Mouse (Mus musculus) neural tube, embryonic 12.5 days (tissue): ENCODE data around the gene Kcnk5. TPM values are rescaled to one million over a fixed set of nuclear protein-coding genes. Genes with fewer than 3 reads are reported as not detected.

Experiments
- ATAC-seq: fragments of 200-750 bp; cut with Nextera tagmentation; 2 replicates; pipeline ENCODE4 v1.8.0; 2017; ENCODE audit warnings: low read depth, mild to moderate bottlenecking, moderate TSS enrichment, moderate library complexity; ENCODE audit not compliant: low FRiP score
- H3K27ac ChIP-seq: fragments of 300-500 bp; sonication (generic); 2 replicates; pipeline ENCODE4 v1.5.1; 2016
- H3K27me3 ChIP-seq: fragments of 300-500 bp; sonication (generic); replicated peaks from 2 replicates; pipeline ENCODE4 v1.6.1; 2016; ENCODE audit warnings: mild to moderate bottlenecking
- H3K36me3 ChIP-seq: fragments of 300-500 bp; sonication (generic); 2 replicates; pipeline ENCODE4 v1.6.1; 2016; ENCODE audit warnings: mild to moderate bottlenecking
- H3K4me1 ChIP-seq: fragments of 300-500 bp; sonication (generic); 2 replicates; pipeline ENCODE4 v1.6.1; 2016
- H3K4me2 ChIP-seq: fragments of 300-500 bp; sonication (generic); replicated peaks from 2 replicates; pipeline ENCODE4 v1.6.1; 2016; ENCODE audit warnings: mild to moderate bottlenecking
- H3K4me3 ChIP-seq: fragments of 300-500 bp; sonication (generic); 2 replicates; pipeline ENCODE4 v1.5.1; 2016
- H3K9ac ChIP-seq: fragments of 300-500 bp; sonication (generic); 2 replicates; pipeline ENCODE4 v1.6.1; 2016; ENCODE audit warnings: mild to moderate bottlenecking
- H3K9me3 ChIP-seq: fragments of 300-500 bp; sonication (generic); 2 replicates; pipeline ENCODE4 v1.6.1; 2016; ENCODE audit warnings: mild to moderate bottlenecking
- WGBS: fragments of 180-500 bp; shearing (Covaris S2); methylation state at CpG from one replicate; pipeline ENCODE4 v1.1.7; 2016; 5-methylcytosine and 5-hydroxymethylcytosine counted together
- polyA plus RNA-seq: library from polyadenylated mRNA; unstranded; fragments of >200 nt; fragmentation: Nextera tagmentation; extraction: Ambion mirVana; gene quantifications from 2 replicates; pipeline ENCODE4 v1.2.1, GENCODE M21; 2016

The Kcnk5 gene
- polyA plus RNA-seq, 1 experiment from 2014 or later = 8.4 TPM

GRCm38 (mm10) chr14:20128162-20128561, 53.4 kb downstream of the Kcnk5 start:
- Histone ChIP-seq H3K27ac (no peak overlapping the region), H3K36me3 (no peaks in the 10 kb centered on the region), H3K4me3 (no peak overlapping the region), H3K9me3 (no peaks in the 10 kb centered on the region), H3K4me1 (no peaks in the 10 kb centered on the region), H3K9ac (no peak overlapping the region), H3K4me2 (no peak overlapping the region), H3K27me3 (no peaks in the 10 kb centered on the region)
- 68% methylated on average over 6 of the region's 6 CpGs for WGBS
- ATAC-seq = no peak

GRCm38 (mm10) chr14:20127406-20128087, 54.1 kb downstream of the Kcnk5 start:
- 86% methylated on average over 15 of the region's 15 CpGs for WGBS

GRCm38 (mm10) chr14:20120868-20121267, 60.7 kb downstream of the Kcnk5 start:
- no peaks in the 10 kb centered on the region for H3K9me3 ChIP-seq
- H3K36me3 ChIP-seq = no peaks in the 10 kb centered on the region
- H3K4me3 ChIP-seq = no peak overlapping the region
- no peak overlapping the region for H3K4me2 ChIP-seq
- H3K9ac ChIP-seq = no peak overlapping the region
- 0 out of 2 replicates have a peak, but pooled peaks cover 4% of the 10 kb centered on the region for H3K4me1 ChIP-seq
- H3K27ac ChIP-seq = no peak overlapping the region
- ATAC-seq = no peak
- WGBS = 84% methylated on average over 5 of the region's 5 CpGs
- H3K27me3 ChIP-seq = no peaks in the 10 kb centered on the region

More at GRCm38 (mm10) chr14:20127406-20128087, 54.1 kb downstream of the Kcnk5 start:
- H3K4me1 ChIP-seq = no peaks in the 10 kb centered on the region
- no peak overlapping the region for H3K27ac ChIP-seq
- no peak overlapping the region for H3K9ac ChIP-seq
- H3K27me3 ChIP-seq = no peaks in the 10 kb centered on the region
- no peaks in the 10 kb centered on the region for H3K9me3 ChIP-seq
- H3K4me3 ChIP-seq = no peak overlapping the region
- ATAC-seq = no peak
- no peaks in the 10 kb centered on the region for H3K36me3 ChIP-seq
- no peak overlapping the region for H3K4me2 ChIP-seq

- Histone ChIP-seq H3K4me2 (no peak overlapping the region), H3K4me1 (0 out of 2 replicates have a peak, but pooled peaks cover 4% of the 10 kb centered on the region), H3K27me3 (no peaks in the 10 kb centered on the region), H3K9me3 (no peaks in the 10 kb centered on the region), H3K4me3 (no peak overlapping the region), H3K9ac (no peak overlapping the region), H3K27ac (no peak overlapping the region), H3K36me3 (no peaks in the 10 kb centered on the region)
- ATAC-seq = no peak
- 94% methylated on average over 11 of the region's 11 CpGs for WGBS
Observed at GRCm38 (mm10) chr14:20120012-20120411, 61.6 kb downstream of the Kcnk5 start.

- Histone ChIP-seq H3K36me3 (no peaks in the 10 kb centered on the region), H3K4me2 (no peak overlapping the region), H3K9me3 (peaks cover 5% of the 10 kb centered on the region; the same call in 1 of the 2 replicates), H3K27me3 (no peaks in the 10 kb centered on the region), H3K27ac (no peak overlapping the region), H3K4me1 (0 out of 2 replicates have a peak, but pooled peaks cover 4% of the 10 kb centered on the region), H3K4me3 (no peak overlapping the region), H3K9ac (no peak overlapping the region)
- no peak for ATAC-seq
- 51% methylated on average over 9 of the region's 9 CpGs for WGBS
Observed at GRCm38 (mm10) chr14:20116149-20116605, 65.4 kb downstream of the Kcnk5 start.

GRCm38 (mm10) chr14:20114951-20115350, 66.7 kb downstream of the Kcnk5 start:
- Histone ChIP-seq H3K9me3 (peaks cover 5% of the 10 kb centered on the region; the same call in 1 of the 2 replicates), H3K27ac (no peak overlapping the region), H3K4me2 (no peak overlapping the region), H3K4me3 (no peak overlapping the region), H3K27me3 (no peaks in the 10 kb centered on the region), H3K4me1 (0 out of 2 replicates have a peak, but pooled peaks cover 4% of the 10 kb centered on the region), H3K36me3 (no peaks in the 10 kb centered on the region), H3K9ac (no peak overlapping the region)
- ATAC-seq = no peak
- 88% methylated on average over 6 of the region's 6 CpGs for WGBS

GRCm38 (mm10) chr14:20113964-20114363, 67.6 kb downstream of the Kcnk5 start:
- Histone ChIP-seq H3K4me1 (0 out of 2 replicates have a peak, but pooled peaks cover 4% of the 10 kb centered on the region), H3K4me2 (no peak overlapping the region), H3K36me3 (no peaks in the 10 kb centered on the region), H3K4me3 (no peak overlapping the region), H3K27ac (no peak overlapping the region), H3K9me3 (peaks cover 5% of the 10 kb centered on the region; the same call in 1 of the 2 replicates), H3K9ac (no peak overlapping the region), H3K27me3 (no peaks in the 10 kb centered on the region)
- peak; percentile 37; the same call in 1 of the 2 replicates for ATAC-seq
- WGBS = 6% methylated on average over 6 of the region's 6 CpGs

GRCm38 (mm10) chr14:20113189-20113961, 68.2 kb downstream of the Kcnk5 start:
- H3K27me3 ChIP-seq = no peaks in the 10 kb centered on the region
- peaks cover 5% of the 10 kb centered on the region; the same call in 1 of the 2 replicates for H3K9me3 ChIP-seq
- H3K4me1 ChIP-seq = 0 out of 2 replicates have a peak, but pooled peaks cover 4% of the 10 kb centered on the region
- no peak overlapping the region for H3K9ac ChIP-seq
- no peak overlapping the region for H3K27ac ChIP-seq
- no peak overlapping the region for H3K4me3 ChIP-seq
- 66% methylated on average over 7 of the region's 7 CpGs for WGBS
- no peaks in the 10 kb centered on the region for H3K36me3 ChIP-seq
- 0 out of 2 replicates have a peak, but pooled peaks have one; percentile 21 for ATAC-seq
- H3K4me2 ChIP-seq = no peak overlapping the region

- Histone ChIP-seq H3K9me3 (peaks cover 5% of the 10 kb centered on the region; the same call in 1 of the 2 replicates), H3K4me3 (no peak overlapping the region), H3K27me3 (no peaks in the 10 kb centered on the region), H3K9ac (no peak overlapping the region), H3K27ac (no peak overlapping the region), H3K36me3 (no peaks in the 10 kb centered on the region), H3K4me2 (no peak overlapping the region), H3K4me1 (0 out of 2 replicates have a peak, but pooled peaks cover 4% of the 10 kb centered on the region)
- WGBS = 74% methylated on average over 3 of the region's 3 CpGs
- no peak for ATAC-seq
Observed at GRCm38 (mm10) chr14:20112218-20112617, 69.4 kb downstream of the Kcnk5 start.

GRCm38 (mm10) chr14:20110945-20111344, 70.7 kb downstream of the Kcnk5 start:
- 80% methylated on average over 1 of the region's 1 CpGs for WGBS
- no peaks in the 10 kb centered on the region for H3K4me1 ChIP-seq
- no peaks in the 10 kb centered on the region for H3K36me3 ChIP-seq
- no peak overlapping the region for H3K9ac ChIP-seq
- no peaks in the 10 kb centered on the region for H3K27me3 ChIP-seq
- no peak overlapping the region for H3K4me2 ChIP-seq
- peaks cover 5% of the 10 kb centered on the region; the same call in 1 of the 2 replicates for H3K9me3 ChIP-seq
- H3K4me3 ChIP-seq = no peak overlapping the region
- ATAC-seq = no peak
- H3K27ac ChIP-seq = no peak overlapping the region

GRCm38 (mm10) chr14:20106271-20106670, 75.3 kb downstream of the Kcnk5 start:
- Histone ChIP-seq H3K4me1 (no peaks in the 10 kb centered on the region), H3K4me3 (no peak overlapping the region), H3K27me3 (no peaks in the 10 kb centered on the region), H3K9ac (no peak overlapping the region), H3K4me2 (no peak overlapping the region), H3K27ac (no peak overlapping the region), H3K9me3 (no peaks in the 10 kb centered on the region), H3K36me3 (no peaks in the 10 kb centered on the region)
- WGBS = 88% methylated on average over 6 of the region's 6 CpGs
- ATAC-seq = no peak

GRCm38 (mm10) chr14:20103207-20103606, 78.4 kb downstream of the Kcnk5 start:
- H3K4me1 ChIP-seq = no peaks in the 10 kb centered on the region
- 57% methylated on average over 4 of the region's 4 CpGs for WGBS
- H3K27ac ChIP-seq = no peak overlapping the region
- no peak overlapping the region for H3K4me2 ChIP-seq
- ATAC-seq = no peak
- H3K4me3 ChIP-seq = no peak overlapping the region
- H3K36me3 ChIP-seq = no peaks in the 10 kb centered on the region
- no peaks in the 10 kb centered on the region for H3K27me3 ChIP-seq
- no peak overlapping the region for H3K9ac ChIP-seq
- no peaks in the 10 kb centered on the region for H3K9me3 ChIP-seq
